Mouse (Mus musculus) 3134 (cell line): ENCODE measurements around the gene Olfr1110.
"Not testable (repeated sequence)": the region's sequence is repeated elsewhere in the genome, so short reads cannot be mapped to it uniquely, and the experiment has no call there.

Source experiments
- DNase-seq: peaks from one replicate; pipeline ENCODE4 v3.0.0-alpha.2; 2011; ENCODE audit warnings: low spot score; ENCODE audit not compliant: insufficient read length; ENCODE audit errors: extremely low read depth

The Olfr1110 gene

GRCm38 (mm10) chr2:87140200-87140599 is at the start of gene Olfr1110:
Gene Olfr1110, minus strand, starts transcription at chr2:87140300.
- no peak for DNase-seq

- DNase-seq = no peak
Observed at GRCm38 (mm10) chr2:87187498-87187897, 47.4 kb upstream of the Olfr1110 start, which contains the start of gene Olfr1112. Gene Olfr1112, plus strand, starts transcription at chr2:87187798.

- not testable (repeated sequence) for DNase-seq
Observed at GRCm38 (mm10) chr2:87167731-87168130, 27.6 kb upstream of the Olfr1110 start.

- no peak for DNase-seq
Observed at GRCm38 (mm10) chr2:87152524-87152923, 12.4 kb upstream of the Olfr1110 start, which contains the start of gene Olfr1111. Gene Olfr1111, minus strand, starts transcription at chr2:87152624.

- no peak for DNase-seq
Observed at GRCm38 (mm10) chr2:87114467-87114866, 25.6 kb downstream of the Olfr1110 start, which contains the start of gene Olfr259. Gene Olfr259, minus strand, starts transcription at chr2:87114567.

GRCm38 (mm10) chr2:87095908-87096307 is 44.2 kb downstream of the Olfr1110 start, which contains the start of gene Olfr1109:
Gene Olfr1109, minus strand, starts transcription at chr2:87096008.
- no peak for DNase-seq
